Mouse (Mus musculus) midbrain, embryonic 12.5 days (tissue): ENCODE measurements around the gene Adgra3. TPM values are rescaled to one million over a fixed set of nuclear protein-coding genes. Genes with fewer than 3 reads are reported as not detected.

Source experiments
- ATAC-seq: fragments of 200-750 bp; cut with Nextera tagmentation; 2 replicates; pipeline ENCODE4 v1.8.0; 2017; ENCODE audit warnings: low read depth, moderate TSS enrichment, moderate library complexity; ENCODE audit not compliant: low FRiP score
- H3K27ac ChIP-seq: fragments of 300-500 bp; sonication (generic); replicated peaks from 2 replicates; pipeline ENCODE4 v1.5.1; 2016; ENCODE audit warnings: mild to moderate bottlenecking
- H3K27me3 ChIP-seq: fragments of 300-500 bp; sonication (generic); 2 replicates; pipeline ENCODE4 v1.6.1; 2016; ENCODE audit warnings: mild to moderate bottlenecking
- H3K36me3 ChIP-seq: fragments of 300-500 bp; sonication (generic); 2 replicates; pipeline ENCODE4 v1.6.1; 2016
- H3K4me1 ChIP-seq: fragments of 300-500 bp; sonication (generic); 2 replicates; pipeline ENCODE4 v1.6.1; 2016
- H3K4me2 ChIP-seq: fragments of 300-500 bp; sonication (generic); replicated peaks from 2 replicates; pipeline ENCODE4 v1.6.1; 2016; ENCODE audit warnings: mild to moderate bottlenecking, moderate library complexity
- H3K4me3 ChIP-seq: fragments of 300-500 bp; sonication (generic); 2 replicates; pipeline ENCODE4 v1.5.1; 2016; ENCODE audit warnings: mild to moderate bottlenecking
- H3K9ac ChIP-seq: fragments of 300-500 bp; sonication (generic); replicated peaks from 2 replicates; pipeline ENCODE4 v1.6.1; 2016; ENCODE audit warnings: mild to moderate bottlenecking, moderate library complexity
- H3K9me3 ChIP-seq: fragments of 300-500 bp; sonication (generic); 2 replicates; pipeline ENCODE4 v1.6.1; 2016; ENCODE audit warnings: mild to moderate bottlenecking
- WGBS: fragments of 180-500 bp; shearing (Covaris S2); methylation state at CpG from one replicate; pipeline ENCODE4 v1.1.7; 2016; 5-methylcytosine and 5-hydroxymethylcytosine counted together
- polyA plus RNA-seq: library from polyadenylated mRNA; unstranded; fragments of >200 nt; fragmentation: Nextera tagmentation; extraction: Ambion mirVana; gene quantifications from 2 replicates; pipeline ENCODE4 v1.2.1, GENCODE M21; 2016

Gene Adgra3
- 41.9 and 49.2 TPM in 2 replicates for polyA plus RNA-seq

DNA sequence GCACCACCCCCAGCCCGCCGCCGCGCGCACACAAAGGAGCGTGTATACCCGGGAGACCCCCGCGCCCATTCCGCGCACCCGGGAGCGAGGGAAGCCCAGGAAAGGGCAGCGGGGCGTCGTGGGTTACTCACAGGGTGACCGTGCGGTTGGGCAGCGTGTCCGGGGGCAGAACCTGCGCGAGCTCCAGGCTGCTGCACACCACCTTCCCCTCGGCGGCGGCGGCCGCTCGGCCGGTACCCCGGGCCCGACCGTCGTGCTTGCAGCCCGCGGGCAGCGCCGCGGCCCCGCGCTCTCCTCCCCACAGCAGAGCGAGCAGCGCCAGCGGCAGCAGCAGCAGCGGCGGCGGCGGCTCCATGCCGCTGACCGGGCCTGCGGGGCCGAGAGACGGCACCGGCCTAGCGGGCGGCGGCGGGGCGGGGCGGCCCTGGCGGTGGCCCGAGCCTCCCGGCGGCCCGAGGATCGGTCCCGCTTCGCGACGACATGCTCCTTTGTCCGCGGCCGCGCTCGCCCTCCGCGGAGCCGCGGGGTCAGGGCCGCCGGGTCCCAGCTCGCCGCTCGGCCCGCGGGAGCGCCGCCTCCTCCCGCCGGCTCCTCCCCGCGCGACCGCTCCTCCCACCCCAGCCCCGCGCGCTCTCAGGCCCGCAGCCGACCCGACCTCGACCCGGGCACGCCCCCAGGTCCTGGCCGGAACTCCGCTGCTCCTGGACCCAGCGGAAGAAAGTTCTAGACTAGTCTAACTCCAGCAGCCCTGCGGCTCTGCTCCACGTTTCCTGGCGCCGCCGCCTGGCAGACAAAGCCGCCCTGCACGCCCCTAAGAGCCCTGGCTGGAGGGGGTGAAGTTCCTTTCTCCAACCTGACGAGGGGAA, at the start of gene Adgra3:
TSS of gene Adgra3 (minus strand) at position 586 of the 866 bp plus-strand sequence.
- H3K9ac ChIP-seq, result peak within 1 kb of the TSS; percentile 95
- no peaks in the 10 kb centered on the region for H3K27me3 ChIP-seq
- peaks cover 25% of the 10 kb centered on the region for H3K4me1 ChIP-seq
- no peaks in the 10 kb centered on the region for H3K9me3 ChIP-seq
- no peaks in the 10 kb centered on the region for H3K36me3 ChIP-seq
- H3K27ac ChIP-seq, result peak within 1 kb of the TSS; percentile 80
- under 1% methylated on average over 73 of the region's 113 CpGs for WGBS
- peak within 1 kb of the TSS; percentile 75 for H3K4me2 ChIP-seq
- H3K4me3 ChIP-seq, result peak within 1 kb of the TSS; percentile 83
- peak; percentile 90 for ATAC-seq

DNA sequence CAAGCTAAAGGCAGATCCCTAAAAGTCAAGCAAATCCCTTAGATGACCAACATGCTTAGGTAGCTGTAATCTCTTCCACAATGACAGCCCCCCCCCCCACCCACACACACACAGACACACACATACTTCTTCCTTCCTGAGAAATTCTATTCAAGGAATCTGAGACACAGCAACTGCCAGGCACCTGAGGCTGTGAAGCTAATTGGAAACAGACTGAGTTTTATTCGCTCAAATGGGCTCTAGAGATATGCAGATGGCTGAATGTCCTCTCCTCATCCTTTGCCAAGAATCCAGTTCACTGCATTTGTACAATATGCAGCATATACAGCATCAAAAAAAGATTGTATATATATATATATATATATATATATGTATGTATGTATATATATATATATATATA, 24.6 kb upstream of the Adgra3 start:
- Histone ChIP-seq H3K4me3 (no peak overlapping the region), H3K4me2 (no peak overlapping the region), H3K36me3 (no peaks in the 10 kb centered on the region), H3K9ac (no peak overlapping the region), H3K9me3 (no peaks in the 10 kb centered on the region), H3K27me3 (no peaks in the 10 kb centered on the region), H3K27ac (no peak overlapping the region), H3K4me1 (no peaks in the 10 kb centered on the region)
- 82% methylated on average over 1 of the region's 1 CpGs for WGBS
- ATAC-seq, result no peak

DNA sequence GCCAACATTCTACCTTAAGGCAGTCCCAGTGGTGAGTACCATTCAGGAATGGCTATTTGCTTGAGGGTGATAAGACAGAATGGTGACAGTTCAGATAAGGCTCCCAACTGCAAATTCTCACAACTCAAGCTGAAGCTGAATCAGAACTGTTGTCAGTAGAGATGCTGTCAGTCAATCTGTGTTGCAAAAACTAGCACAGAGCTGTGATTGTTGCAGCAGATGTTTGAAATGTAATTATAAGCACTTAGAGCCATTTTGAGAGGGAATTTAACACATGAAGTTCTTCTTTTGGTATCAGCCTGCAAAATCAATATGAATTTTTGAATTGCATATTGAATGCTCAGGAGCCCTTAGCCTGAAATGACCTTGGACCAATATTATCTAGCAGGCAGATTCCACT, 15.4 kb upstream of the Adgra3 start:
- no peak for ATAC-seq
- Histone ChIP-seq H3K4me1 (no peaks in the 10 kb centered on the region), H3K9me3 (no peaks in the 10 kb centered on the region)

DNA sequence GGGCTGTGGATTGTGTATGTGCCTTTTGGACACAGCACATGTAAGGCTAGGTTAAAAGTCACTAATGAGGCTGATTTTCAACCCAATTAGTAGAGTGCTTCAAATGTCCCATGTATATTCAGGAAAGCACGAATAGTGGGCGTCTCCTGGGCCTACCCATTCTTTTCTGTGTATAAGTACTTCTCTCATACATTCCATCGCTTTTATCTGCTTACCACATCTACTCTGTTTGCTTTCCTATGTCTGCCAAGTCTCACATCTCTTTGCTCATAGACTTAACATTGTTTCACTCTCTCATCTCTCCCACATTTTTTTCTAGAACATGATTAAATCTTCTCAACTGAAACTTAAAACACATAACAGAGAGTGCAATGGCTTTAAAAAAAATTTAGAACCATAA, 5.4 kb upstream of the Adgra3 start:
- Histone ChIP-seq H3K4me3 (no peak overlapping the region), H3K9ac (no peak overlapping the region), H3K4me1 (no peaks in the 10 kb centered on the region), H3K27me3 (no peaks in the 10 kb centered on the region), H3K4me2 (no peak overlapping the region), H3K27ac (no peak overlapping the region), H3K9me3 (no peaks in the 10 kb centered on the region), H3K36me3 (no peaks in the 10 kb centered on the region)
- 75% methylated on average over 3 of the region's 3 CpGs for WGBS
- ATAC-seq, result no peak

More for the DNA sequence above, 15.4 kb upstream of the Adgra3 start:
- Histone ChIP-seq H3K27ac (no peak overlapping the region), H3K27me3 (no peaks in the 10 kb centered on the region), H3K4me2 (no peak overlapping the region), H3K4me3 (no peak overlapping the region), H3K9ac (no peak overlapping the region), H3K36me3 (no peaks in the 10 kb centered on the region)

DNA sequence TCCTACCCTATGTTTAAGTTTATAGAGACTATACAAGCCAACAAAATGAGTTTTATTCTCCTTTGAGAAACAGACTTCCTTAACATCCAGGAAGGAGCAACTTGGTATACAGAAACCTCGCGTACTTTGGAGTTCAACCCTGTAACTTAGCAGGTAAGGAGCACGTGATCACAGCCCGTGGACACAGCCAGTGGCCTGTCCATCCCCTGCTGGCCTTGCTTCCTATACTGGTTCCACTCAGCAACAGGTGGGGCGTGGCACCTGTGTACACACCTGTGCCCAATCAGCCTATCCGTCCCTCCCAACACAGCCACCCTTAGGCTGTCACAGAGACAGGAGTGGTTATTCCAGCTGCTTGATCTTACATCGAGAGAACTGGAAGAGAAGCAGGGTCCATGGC, 780 bp upstream of the Adgra3 start:
- no peak for ATAC-seq
- Histone ChIP-seq H3K27ac (no peak overlapping the region), H3K4me3 (no peak overlapping the region; the same call in 1 of the 2 replicates), H3K9me3 (no peaks in the 10 kb centered on the region), H3K4me1 (peaks cover 25% of the 10 kb centered on the region), H3K27me3 (no peaks in the 10 kb centered on the region), H3K36me3 (no peaks in the 10 kb centered on the region), H3K4me2 (no peak overlapping the region), H3K9ac (no peak overlapping the region; the same call in 1 of the 2 replicates)
- WGBS, result 89% methylated on average over 7 of the region's 7 CpGs

DNA sequence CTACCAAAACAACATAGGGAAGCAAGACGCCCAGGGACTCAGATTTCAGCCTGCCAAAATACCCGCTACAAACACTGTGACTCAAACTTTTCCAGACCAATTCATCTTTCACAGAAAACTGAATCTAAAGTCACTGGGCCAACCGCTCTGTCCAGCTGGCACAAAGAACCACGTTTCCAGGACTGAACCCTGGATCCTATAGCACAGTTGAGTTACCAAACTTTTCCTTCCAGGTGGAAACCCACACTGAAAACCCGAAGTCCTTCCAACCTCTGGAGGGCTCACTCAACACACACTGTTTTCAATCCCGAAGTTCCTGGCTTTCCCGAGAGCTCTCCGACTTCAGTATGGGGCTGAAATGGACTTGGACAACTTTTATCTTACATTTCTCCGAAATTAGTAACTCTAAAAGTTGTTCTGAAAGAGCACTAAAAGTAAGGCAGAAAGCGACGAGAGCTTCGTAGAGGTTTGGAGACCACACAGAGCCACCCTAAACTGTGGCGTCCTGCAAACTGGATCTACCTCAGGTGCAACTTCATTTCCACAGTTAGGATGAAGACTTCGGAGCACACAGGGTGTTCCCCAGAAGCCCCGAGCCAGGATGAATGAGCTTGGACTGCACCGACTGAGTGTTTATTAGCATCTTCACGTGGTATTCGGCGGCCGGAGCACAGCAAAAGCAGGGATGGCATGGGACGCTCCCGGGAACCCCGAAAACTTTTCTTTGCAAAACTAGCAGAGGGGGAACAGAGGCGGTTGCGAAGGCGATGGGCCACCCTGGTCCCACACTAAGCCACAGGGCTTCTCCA, 990 bp downstream of the Adgra3 start:
- peak overlapping the region; percentile 75 for H3K4me2 ChIP-seq
- H3K27ac ChIP-seq, result peak overlapping the region; percentile 80
- WGBS, result 2% methylated on average over 26 of the region's 26 CpGs
- peak overlapping the region; percentile 83 for H3K4me3 ChIP-seq
- no peaks in the 10 kb centered on the region for H3K27me3 ChIP-seq
- H3K4me1 ChIP-seq, result peaks cover 29% of the 10 kb centered on the region
- no peaks in the 10 kb centered on the region for H3K36me3 ChIP-seq
- no peaks in the 10 kb centered on the region for H3K9me3 ChIP-seq
- H3K9ac ChIP-seq, result peak overlapping the region; percentile 95
- peak; percentile 53 for ATAC-seq

DNA sequence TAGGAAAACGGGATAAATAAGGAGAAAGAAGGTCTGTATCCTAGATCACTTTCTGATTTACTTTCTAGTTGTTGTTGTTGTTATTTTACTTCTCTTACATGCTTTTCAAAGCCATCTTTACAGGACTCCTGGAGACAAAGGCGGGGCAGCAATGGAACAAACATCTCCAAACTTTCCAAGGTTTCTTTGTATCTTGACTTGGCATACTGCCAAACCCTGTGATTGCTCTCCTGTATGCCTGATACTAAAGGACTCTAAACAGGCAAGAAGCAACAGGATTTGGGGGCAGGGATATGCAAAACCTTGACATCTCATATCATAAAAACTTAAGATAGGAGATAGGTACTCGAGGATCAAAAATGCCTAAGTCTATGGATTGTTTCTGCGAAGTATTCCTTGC, 6.3 kb downstream of the Adgra3 start:
- ATAC-seq, result no peak
- Histone ChIP-seq H3K9me3 (no peaks in the 10 kb centered on the region), H3K4me1 (peaks cover 68% of the 10 kb centered on the region), H3K4me3 (no peak overlapping the region), H3K36me3 (no peaks in the 10 kb centered on the region), H3K9ac (no peak overlapping the region), H3K27ac (0 out of 2 replicates have a peak overlapping the region, but pooled peaks have one; percentile 15), H3K4me2 (no peak overlapping the region), H3K27me3 (no peaks in the 10 kb centered on the region)
- 76% methylated on average over 4 of the region's 4 CpGs for WGBS

DNA sequence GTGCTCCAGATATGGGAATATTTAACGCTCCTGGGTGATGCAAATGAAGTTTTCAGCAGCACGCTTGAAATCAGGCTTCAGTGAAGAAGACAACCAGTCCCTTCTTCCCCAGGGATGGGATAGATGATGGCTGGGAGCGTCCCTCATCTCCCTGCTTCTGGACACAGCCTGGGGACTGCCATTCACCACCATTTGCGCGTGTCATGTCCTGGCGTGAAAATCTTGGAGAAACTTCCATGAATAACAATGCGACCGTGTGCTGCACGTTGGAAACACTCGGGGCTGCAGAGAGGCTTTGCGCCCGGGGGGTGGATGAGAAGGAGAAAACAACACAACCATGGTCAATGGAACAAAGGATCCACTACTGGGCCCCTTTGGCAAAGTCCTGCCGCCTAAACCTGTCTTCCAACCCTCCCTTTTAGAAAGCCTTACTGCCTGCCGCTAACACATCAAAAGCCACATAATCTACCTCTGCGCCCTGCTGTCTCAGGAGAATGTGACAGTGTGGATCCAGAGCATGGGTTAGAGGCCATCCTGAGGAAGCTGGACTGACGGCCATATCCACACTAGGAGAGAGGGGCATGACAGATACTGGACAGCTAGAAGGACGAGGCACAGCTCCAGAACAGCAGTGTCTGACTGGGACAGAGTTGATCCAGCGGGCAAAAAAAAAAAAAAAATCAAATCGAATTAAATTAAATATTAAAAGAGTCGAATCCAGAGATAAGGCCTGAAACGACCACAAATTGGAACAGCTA, 8.0 kb downstream of the Adgra3 start:
- H3K36me3 ChIP-seq, result no peaks in the 10 kb centered on the region
- no peak overlapping the region for H3K9ac ChIP-seq
- no peak overlapping the region; the same call in 1 of the 2 replicates for H3K4me2 ChIP-seq

DNA sequence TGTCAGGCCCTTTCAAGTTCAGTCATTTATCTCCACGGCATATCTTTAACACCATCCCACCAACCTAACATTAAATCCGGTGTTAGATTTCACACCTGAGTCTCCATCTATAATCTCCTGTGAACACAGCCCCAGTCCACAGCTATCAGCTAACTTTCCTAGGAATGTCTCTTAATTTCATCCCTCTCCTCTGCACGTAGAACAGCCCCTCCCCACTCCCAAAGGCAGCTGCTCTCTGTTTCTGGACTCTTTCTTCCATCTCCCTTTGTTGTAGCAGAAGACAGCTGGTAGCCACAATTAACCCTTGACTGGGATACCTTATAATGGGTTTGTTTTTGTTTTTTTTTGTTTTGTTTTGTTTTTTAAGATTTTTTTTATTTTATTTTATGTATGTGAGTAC, 8.8 kb downstream of the Adgra3 start:
- H3K4me2 ChIP-seq, result no peak overlapping the region
- H3K27me3 ChIP-seq, result no peaks in the 10 kb centered on the region
- 0 out of 2 replicates have a peak overlapping the region, but pooled peaks have one; percentile 56 for H3K27ac ChIP-seq
- H3K9ac ChIP-seq, result no peak overlapping the region
- no peaks in the 10 kb centered on the region for H3K36me3 ChIP-seq
- peaks cover 47% of the 10 kb centered on the region for H3K4me1 ChIP-seq
- H3K4me3 ChIP-seq, result no peak overlapping the region
- no peaks in the 10 kb centered on the region for H3K9me3 ChIP-seq
- 25% methylated on average over 3 of the region's 3 CpGs for WGBS
- ATAC-seq, result peak; percentile 54

More for the DNA sequence above, 8.0 kb downstream of the Adgra3 start:
- Histone ChIP-seq H3K27me3 (no peaks in the 10 kb centered on the region), H3K9me3 (no peaks in the 10 kb centered on the region), H3K27ac (peak overlapping the region; percentile 56), H3K4me1 (peaks cover 53% of the 10 kb centered on the region), H3K4me3 (no peak overlapping the region)
- WGBS, result 31% methylated on average over 21 of the region's 21 CpGs
- peak; percentile 59 for ATAC-seq

DNA sequence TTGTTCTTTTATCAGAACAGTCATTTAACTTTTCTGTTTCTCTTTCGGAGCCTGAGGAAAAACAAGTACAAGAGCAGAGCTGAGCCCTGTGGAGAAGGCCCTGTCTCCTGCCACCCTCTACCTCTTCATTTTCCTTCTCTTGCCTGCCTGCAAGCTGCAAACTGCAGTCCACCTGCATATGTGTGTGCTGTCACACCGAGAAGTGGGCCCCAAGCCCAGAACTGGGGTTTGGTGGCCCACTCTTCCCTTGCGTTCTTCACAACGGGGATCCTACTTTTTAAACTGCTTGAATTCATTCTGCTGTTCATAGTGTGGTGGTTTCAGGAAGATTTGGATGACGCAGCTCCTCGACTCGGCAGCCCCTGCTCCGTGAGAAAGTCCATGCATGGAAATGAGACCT, 9.3 kb downstream of the Adgra3 start:
- H3K27me3 ChIP-seq, result no peaks in the 10 kb centered on the region
- H3K36me3 ChIP-seq, result no peaks in the 10 kb centered on the region
- H3K4me1 ChIP-seq, result peaks cover 47% of the 10 kb centered on the region
- peak overlapping the region; percentile 56; the same call in 1 of the 2 replicates for H3K27ac ChIP-seq
- 58% methylated on average over 8 of the region's 8 CpGs for WGBS
- H3K4me3 ChIP-seq, result no peak overlapping the region
- H3K9ac ChIP-seq, result no peak overlapping the region
- H3K9me3 ChIP-seq, result no peaks in the 10 kb centered on the region
- no peak overlapping the region for H3K4me2 ChIP-seq
- no peak; the same call in 1 of the 2 replicates for ATAC-seq

DNA sequence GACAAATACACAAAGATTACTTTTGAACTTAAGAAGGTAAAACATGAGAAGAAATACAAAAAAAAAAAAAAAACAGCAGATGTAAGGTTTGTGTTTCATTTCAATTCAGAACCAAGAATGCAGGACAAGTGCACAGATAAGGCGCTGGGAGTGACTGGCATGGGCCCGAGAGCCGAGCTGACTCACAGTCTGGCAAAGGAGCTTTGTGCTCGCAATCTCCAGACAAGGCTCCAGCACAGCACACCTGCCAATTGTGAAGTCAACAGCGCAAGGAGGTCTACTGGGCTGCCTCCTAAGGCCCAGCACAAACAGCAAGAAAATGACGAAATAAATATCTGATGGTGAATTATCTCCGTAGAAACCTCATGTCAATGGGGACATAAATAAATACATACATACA, 9.8 kb downstream of the Adgra3 start:
- 75% methylated on average over 7 of the region's 7 CpGs for WGBS
- ATAC-seq, result no peak
- Histone ChIP-seq H3K9me3 (no peaks in the 10 kb centered on the region), H3K4me1 (peaks cover 47% of the 10 kb centered on the region), H3K27ac (no peak overlapping the region), H3K27me3 (no peaks in the 10 kb centered on the region), H3K9ac (no peak overlapping the region), H3K4me3 (no peak overlapping the region), H3K36me3 (no peaks in the 10 kb centered on the region), H3K4me2 (no peak overlapping the region)
